Mouse (Mus musculus) CD8-positive naive resting alpha-beta T cell, adult 2 months (primary cell): ENCODE measurements around the gene Nucb1.
"Not testable (repeated sequence)": the region's sequence is repeated elsewhere in the genome, so short reads cannot be mapped to it uniquely, and the experiment has no call there.

Experiments used
- DNase-seq, 2 experiments: peaks; one replicate each; pipeline ENCODE4 v3.0.0; 2022; ENCODE audit warnings: low read depth in 2 of 2, low spot score in 2 of 2

Nucb1 gene

DNA sequence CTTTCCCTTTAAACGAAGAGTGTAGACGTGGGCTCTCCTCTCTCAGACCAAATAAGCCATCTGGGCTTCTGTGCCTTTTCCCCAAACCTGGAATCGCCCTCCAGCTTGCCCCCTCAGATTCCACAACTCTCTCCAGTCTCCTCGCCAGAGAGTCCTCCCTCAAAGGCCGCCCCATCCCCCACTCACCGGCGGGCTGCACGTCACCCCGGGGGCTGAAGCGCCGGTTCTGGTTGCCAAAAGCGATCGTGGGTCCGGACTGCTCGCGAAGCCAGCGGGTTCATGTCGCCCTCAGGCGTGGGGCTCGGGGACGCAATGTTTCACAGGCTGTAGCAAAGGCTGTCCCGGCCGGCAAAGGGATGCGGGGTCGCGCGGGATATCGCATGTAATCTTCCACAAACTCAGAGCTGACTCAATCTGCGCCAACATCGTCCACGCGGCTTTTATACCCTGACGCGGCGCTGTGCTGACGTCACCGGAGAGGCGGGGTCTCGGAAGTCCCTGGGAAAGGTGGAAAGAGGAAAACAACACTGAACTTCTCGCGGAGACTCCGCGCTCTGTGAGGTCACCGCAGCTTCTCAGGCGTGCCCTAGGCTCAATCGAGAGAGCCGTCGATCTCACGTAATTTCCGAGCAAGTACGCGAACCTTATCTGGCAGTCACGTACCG is 15.7 kb upstream of the Nucb1 start, which contains the start of the genes Ppp1r15a and Plekha4:
TSS of gene Ppp1r15a (minus strand) at position 460 of the 665 bp plus-strand sequence.
TSS of gene Plekha4 (plus strand) at position 522 of the 665 bp plus-strand sequence.
- peak; percentile 99 for DNase-seq

DNA sequence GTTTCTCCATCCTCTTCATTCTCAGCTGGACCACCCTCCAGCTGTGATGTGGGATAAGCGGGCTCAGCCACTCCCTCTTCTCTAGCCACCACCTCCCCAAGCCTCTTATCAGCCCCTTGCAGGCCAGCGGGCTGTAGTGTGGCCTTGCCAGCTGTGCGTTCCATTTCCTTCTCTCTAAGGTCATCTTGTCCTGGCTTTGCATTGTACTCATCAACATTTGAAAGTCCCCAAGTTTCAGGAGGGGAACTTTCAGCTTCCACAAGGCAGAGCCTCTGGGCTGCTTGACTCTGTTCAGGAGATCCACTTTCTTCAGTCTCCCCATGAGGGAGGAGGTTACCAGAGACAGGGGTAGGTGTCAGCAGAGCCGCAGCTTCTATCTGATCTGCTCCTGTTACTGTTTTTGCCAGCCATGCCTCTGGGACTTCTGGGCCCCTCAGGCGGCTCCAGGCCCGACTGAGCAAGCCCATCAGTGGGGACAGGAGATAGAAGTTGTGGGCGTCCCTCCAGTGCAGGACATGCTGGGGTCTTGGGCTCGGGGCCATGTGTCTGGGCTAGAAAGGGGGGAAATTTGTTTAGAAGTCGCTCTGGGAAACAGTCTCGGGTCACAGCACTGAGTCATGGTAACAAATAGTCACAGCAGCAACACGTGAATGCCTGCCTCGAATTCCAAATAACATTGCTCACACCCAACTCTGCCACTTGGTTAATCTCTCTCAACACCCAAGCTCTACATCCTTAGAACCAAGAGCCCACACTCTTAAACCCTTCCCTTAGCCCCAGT is 14.8 kb upstream of the Nucb1 start:
- DNase-seq: no peak

DNA sequence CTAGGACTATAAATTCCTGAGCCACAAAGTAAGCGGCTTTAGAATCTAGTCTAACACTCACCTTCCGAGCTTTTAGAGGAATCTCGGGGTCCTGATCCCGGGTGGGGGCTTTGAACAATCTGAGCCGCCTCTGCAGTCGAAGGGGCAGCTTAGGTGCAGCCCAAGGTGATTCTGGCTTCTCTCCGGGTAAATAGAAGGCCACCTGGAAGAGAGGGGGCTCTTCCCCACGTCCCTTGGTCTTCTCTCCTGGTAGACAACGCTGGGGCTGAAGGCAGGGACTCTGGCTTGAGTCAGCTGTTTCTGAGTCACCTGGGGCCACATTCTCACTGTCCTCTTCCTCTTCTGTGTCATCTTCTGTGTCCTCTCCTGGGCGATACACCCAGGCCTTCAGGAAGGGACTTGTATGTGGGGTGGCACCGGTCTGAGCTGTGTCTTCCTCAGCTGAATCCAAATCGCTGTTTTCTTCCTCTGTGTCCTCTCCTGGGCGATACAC is 13.5 kb upstream of the Nucb1 start:
- no peak for DNase-seq

DNA sequence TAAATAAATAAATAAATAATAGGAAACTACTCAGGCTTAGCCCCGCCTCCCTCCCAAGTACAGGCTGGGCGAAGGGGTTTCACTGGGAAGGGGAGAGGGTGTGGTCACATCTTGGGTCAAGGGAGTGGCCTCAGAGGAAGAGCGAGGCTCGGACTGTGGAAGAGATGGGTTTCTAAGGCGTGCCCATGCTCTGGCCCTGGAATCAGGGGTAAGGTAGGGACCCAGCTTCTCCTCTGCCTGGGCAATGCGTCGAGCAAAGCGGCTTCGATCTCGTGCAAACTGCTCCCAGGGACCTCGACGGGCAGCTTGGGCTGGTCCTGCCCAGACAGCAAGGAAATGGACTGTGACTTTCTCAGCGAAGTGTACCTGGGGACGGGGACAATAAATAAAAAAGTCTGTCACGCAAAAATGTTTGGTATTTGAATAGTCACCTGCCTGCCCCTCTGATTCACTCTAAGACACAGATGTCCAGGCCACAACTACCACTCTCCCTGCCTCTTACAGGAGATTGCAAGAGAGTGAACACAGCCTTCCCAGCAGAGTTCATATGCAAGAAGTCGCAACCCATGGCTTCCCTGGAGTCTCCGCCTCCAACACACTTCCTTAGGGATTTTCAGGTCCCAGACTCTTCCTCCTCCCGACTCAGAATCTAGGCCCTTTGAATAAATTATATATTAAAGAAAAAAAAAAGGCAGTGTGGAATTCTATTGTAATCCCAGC is 12.9 kb upstream of the Nucb1 start:
- DNase-seq: no peak

DNA sequence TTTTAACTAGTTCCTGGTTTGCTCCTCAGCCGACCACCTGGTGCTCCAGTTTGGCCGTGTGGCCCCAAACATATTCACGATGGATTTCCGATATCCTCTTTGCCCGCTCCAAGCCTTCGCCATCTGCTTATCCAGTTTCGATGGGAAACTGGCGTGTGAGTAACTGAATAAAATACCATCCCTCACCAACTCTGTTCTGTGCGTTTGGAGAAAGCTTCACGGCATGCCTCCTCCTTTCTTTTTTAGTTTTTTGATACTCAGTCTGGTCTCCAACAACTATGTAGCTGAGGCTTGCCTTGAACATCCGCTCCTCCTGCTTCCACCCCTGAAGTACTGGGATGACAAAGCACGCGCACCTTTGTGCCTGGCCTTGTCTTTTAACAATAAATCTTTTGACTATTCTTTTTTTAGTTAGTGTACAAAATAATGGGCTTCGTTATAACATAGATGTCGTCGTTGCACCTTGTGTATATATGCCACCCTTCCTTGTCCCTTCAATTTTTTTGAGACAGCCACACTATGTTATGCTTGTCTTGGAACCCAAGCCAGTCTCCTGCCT is 12.1 kb upstream of the Nucb1 start:
- no peak for DNase-seq

DNA sequence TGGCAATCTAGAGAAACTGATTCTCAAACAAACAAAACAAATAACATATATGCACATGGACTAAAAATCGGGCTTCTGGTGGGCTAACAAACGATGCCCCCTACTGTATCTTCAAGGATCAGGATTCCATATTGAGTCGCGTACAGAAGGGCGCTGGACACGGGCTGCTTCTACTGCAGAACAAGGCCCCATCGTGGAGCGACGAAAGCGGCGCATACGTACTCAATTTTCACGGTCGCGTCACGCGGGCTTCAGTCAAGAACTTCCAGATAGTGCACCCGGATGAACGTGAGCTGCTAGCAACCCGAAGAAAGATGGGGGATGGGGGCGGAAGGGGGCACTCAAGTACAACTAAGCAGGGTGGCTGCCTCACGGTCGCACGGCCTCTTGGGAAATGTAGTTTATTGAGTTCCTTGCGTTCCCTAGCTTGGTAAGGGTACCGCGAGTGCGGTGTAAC is 11.6 kb upstream of the Nucb1 start:
- peak; percentile 87 to 92 for DNase-seq

DNA sequence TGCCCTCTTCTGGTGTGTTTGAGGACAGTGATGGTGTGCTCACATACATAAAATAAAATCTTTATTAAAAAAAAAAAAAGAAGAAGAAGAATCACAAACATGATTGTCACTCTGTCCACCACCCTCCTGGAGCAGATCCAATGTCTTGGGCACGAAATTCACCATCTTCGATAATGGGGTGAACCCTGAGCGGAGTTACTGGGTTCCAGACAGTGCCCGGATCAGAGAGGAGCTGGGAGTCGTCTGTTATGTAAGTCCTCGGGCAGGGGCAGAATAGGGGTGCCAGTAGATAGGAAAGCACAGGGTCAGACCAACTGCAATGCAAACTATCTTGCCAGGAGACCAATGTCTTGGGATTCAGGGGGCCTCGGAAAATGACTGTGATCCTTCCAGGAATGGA is 10.4 kb upstream of the Nucb1 start:
- DNase-seq: no peak

DNA sequence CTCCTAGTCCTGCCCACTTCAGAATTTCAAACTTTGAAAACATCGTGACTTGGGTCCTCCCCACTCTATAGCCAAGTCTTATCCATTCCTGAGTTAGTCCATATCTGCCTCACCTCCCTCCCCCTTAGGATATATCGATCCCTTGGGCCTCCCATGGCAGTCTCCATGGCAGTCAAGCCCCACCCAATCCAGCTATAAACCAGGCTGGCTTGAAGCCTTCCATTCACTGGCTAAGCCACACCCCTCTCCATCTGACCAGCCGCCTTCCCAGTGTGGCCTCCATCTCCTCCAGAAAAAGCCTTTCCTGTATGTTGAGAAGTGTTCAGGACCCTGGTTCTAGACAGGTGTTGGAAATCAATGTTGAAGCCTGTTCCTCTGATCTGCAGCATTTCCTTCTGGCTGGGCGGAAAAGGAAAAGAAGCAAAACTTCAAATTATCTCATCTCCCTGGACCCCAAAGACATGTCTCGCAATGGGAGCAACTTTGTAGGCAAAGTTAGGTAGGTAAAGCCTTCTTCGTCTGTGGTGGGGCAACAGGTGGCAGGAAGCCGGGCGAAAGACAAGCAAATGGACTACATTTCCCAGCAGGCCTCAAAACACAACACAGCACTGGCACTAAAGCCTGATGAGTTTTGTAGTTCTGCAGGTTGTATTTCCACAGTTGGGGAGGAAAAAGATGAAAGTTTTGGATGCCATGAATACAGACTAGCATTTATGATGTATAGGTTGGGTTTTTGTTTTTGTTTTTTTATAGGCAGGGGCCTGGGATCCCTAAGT is 9.3 kb upstream of the Nucb1 start:
- peak in 1 of 2 experiments; percentile 31 for DNase-seq

DNA sequence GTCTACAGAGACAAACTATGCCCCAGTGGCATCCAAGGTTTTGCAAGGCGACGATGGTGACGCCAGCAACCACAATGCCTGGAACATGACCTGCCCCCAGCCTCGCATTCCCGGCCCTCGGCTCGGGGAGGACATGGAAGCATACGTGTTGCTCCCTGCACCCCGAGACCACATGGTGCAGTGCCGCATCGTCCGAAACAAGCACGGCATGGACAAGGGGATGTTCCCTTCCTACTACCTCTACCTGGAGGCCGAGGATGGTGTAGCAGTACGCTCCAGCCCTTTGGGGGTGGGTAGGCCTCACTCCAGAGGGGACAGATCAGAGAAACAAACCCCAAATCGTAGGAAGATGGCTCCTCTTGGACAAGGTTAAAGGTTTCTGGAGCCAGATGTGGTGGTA is 8.4 kb upstream of the Nucb1 start:
- DNase-seq: no peak

DNA sequence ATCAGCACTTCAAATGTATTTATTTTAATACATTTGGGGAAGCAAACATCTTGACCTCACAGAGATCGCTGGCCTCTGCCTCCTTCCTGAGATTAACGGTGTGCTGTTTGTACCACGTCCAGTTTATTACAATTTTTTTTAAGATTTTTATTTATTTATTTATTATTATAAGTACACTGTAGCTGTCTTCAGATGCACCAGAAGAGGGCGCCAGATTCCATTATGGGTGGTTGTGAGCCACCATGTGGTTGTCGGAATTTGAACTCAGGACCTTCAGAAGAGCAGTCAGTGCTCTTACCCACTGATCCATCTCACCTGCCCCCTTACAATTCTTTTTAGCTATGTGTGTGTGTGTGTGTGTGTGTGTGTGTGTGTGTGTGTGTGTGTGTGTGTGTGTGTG is 6.6 kb upstream of the Nucb1 start:
- not testable (repeated sequence) for DNase-seq

DNA sequence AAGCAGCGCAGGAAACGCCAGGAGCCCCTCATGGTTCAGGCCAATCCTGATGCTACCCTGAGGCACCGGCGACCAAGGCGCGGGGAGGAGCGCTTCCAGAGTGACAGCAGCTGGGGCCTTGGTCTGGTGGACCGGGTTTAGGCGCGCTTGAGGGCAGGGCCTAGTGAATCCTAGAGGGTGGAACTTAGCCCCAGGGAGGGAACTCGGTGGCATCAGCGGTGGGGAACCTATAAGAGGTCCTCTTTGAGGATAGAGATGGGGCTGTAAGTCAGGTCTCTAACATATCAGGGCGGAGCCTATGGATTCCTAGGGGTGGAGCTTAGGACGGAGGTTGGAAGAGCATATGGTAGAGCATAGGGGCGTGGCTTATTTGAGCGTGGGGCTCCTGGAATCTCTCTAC is 5.2 kb upstream of the Nucb1 start:
- no peak for DNase-seq

DNA sequence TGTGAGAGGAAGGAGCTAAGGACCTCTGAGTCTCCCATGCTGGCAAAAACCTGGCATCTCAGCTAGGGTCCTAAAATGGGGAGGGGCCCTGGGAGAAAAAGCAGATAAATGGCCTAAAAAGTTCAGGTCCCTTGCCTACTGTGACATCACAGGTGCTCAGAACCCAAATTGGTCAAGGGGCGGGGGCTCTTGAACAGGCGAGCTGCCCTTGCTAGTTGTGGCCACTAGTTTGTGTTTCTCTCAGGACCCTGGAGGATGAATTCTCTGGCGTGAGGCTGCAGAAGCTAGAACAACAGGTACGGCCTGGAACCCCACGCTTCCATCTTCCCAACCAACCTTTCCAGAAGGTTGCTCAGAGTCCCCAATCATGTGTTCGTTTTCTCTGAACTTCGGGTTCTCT is 4.2 kb upstream of the Nucb1 start:
- no peak for DNase-seq

DNA sequence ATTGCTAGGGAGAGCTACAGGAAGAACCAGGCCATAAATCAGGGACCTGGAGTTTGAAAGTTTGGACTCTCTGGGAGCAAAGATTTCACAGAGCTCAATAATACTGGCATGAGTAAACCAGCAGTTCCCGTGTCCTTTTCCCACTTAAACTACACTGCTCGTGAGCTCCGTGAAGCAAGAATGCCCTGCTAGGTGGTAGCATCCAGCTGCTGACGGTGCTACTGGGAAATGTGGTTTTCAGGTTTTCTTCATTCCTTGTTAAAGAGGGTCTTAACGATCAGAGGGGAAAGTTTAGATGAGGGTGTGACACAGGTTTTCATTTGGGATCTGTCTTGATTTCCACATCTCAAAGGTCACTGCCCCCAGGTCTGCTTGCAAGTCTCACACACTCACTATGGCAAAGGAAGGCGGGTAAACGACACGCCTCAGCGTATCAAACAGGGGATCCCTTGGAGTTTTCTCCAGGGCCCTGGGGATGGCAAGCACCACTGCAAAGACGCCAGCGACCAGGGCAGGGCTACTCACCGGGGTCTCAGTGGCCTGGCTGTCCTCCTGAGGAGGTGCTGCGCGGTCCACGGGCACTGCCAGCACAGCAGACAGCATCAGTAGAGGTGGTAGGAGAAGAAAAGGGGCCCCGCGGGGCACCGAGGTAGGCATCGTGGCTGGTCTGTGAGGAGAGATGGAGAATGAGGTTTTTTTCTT is 874 bp downstream of the Nucb1 start:
- DNase-seq: no peak

DNA sequence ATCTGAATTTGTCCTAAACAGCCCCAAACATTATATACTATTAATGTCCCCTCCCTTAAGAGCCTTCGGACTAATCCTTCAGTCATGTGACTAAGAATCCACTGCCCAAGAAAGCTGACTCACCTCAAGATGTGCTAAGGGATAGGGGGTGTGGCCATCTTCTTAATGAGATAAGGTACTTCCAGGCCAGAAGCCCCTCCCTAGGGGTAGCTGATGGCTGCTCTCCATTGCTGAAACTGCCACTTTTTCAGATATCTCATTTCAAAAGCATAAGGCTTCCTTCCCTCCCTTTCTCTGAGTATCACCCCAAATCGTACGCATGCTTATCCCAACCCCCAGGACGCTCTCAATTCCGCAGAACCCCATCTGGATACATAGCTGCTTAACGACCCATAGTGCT is 1.6 kb downstream of the Nucb1 start:
- DNase-seq: no peak

DNA sequence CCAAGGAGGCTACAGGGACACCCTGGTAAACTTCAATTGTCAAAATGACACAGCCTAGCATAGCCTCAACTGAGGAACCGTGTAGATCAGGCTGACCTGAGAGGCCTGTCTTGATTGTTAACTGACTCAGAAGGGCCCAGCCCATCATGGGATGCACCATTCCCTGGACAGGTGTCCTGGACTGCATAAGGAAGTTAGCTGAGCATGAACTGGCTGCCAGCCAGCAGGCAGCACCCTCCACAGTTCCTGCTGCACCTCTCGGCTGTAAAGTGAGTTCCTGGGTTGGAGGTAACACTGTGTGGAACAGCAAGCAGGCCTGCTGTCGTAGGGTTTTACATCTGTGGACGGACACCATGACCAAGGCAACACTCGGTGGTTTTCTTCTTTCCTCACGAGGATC is 2.6 kb downstream of the Nucb1 start:
- DNase-seq: no peak

DNA sequence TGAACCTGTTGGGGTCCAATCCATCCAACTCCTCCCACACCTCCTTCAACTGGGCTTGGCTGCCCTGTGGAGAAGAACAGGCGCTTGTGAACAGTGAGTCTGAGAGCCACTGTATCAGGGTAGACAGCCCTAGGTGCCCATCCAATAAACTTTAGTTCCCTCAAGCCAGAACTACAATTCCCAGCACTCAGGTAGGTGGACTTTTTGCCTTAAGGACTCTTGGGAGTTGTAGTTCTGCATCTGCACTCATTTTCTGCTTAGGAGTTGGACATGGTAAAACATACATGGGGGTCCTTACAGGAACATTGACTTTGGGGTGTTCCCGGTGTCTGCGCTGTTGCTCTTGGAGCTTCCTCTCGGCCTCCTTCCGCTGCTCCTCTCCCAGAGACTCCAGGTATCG is 11.8 kb downstream of the Nucb1 start:
- no peak for DNase-seq

DNA sequence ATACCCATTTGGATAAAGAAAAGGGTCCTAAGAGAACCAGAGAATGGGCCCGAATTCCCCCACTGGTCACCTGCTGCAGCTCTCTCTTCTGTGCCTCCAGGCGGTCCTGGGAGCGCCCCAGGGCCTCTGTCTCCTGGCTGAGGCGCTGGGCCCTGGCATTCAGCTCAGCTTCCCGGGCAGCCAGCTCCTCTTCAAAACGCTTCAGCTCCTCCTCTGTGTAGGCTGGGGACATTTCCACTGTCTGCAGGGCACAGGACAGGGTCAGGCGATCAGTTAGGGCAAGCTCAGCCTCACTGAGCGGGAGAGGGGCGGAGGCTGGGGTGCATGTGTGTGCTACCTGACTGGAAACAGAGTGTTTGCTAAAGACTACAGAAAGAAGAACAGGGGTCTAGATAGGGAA is 15.7 kb downstream of the Nucb1 start:
- DNase-seq: no peak

DNA sequence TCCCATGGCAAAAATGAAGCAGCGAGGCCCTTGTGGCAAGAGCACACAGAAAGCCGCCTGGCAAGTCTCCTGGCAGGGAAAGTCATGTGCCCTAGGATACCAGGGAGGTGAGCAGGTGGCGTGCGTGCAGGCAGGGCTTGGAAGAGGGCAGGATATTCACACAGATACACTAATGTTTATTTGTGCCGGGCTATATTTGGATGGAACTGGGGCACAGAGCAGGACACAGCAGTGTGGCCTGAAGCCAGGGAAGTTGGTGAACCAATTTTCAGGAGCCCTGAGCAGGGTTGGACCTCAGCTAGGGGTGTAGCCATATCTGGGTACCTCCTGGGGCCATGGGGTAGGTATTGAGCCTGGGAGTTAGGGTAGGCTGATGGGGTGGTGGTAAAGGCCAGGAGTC is 17.3 kb downstream of the Nucb1 start:
- DNase-seq: no peak

DNA sequence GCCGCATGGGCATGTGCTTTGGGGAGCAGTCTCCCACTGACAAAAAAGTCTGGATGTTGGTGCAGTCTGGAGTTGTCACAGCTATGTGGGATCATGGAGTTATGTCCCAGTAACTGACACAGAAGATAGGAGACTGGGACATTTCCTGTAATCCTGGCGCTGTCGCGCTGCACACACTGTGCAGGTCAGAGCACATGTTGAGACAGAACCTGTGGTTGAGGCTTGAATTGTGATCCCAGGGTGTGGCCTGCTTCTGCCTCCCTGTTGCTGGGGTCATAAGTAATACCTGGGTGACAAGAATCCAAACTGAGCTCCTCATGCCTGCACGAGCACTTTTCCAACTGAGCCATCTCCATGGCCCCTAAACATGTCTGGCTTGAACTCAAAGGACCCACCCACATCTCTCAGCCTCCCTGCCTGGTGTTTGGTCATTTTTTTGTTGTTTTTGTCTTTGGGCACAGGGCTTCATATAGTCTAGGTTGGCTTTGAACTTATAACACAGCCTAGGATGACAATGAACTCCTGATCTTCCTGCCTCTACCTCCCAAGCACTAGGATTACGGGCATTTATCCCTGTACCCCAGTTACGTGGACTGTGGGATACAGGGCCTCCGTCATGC is 17.9 kb downstream of the Nucb1 start:
- DNase-seq: no peak

DNA sequence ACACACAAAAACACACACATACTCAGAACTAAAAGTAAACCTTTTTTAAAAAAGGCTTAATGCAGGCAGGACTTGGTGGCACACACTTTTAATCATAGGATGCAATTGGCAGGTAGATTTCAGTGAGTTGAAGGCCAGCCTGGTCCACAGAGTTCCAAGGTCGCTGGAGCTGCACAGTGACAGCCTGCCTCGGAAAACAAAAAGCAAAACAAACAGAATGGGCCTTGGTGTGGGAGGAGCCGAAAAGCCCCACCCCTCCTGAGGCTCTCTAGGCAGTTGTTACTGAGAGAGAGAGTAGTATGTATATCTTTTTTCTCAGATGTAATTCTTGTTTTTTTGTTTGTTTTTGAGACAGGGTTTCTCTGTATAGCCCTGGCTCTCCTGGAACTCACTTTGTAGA is 18.9 kb downstream of the Nucb1 start:
- no peak for DNase-seq
